ENCODE assay signal across 10 mouse cellular contexts in genomic region chr1:93227303-93227975, GRCm38 (mm10). TPM values are rescaled to one million over a fixed set of nuclear protein-coding genes. Genes with fewer than 3 reads are reported as not detected.
DNase-seq lines count a peak whose midpoint lies in the region; ATAC-seq and TF ChIP-seq lines count a peak whose summit lies in the region.
"Had no signal": no experiment of that assay in that cellular context is flagged by ENCODE, and none has a peak within 500 bp of the region (broad histone marks: within the 10 kb centered on the region; RNA-seq: fewer than 3 reads in every experiment).

No protein-coding gene starts in this region.

- no peaks in the 10 kb centered on the region; the same call in 1 of the 2 replicates for H3K27me3 ChIP-seq in forebrain, embryonic 16.5 days (replicated peaks; ENCODE audit: control insufficient read depth, insufficient read depth, low read length)
- no peaks in the 10 kb centered on the region for H3K27me3 ChIP-seq in midbrain, postnatal 0 days (ENCODE audit: insufficient read depth, low read length)

- ATAC-seq in forebrain, embryonic 16.5 days: peak; percentile 71
- peak; percentile 44; the same call in 1 of the 2 replicates for ATAC-seq in midbrain, postnatal 0 days (ENCODE audit: low FRiP score)

- peak; percentile 56 for DNase-seq in layer of hippocampus, adult 9-11 months
- DNase-seq in layer of hippocampus, postnatal 25 days (ENCODE audit: extremely low spot score in 1 of 2, low spot score in 1 of 2): no peak
- peak; percentile 72 for DNase-seq in midbrain, postnatal 0 days (ENCODE audit: low spot score)
- DNase-seq in urinary bladder, postnatal 36 days (ENCODE audit: low spot score in 2 of 2): no peak
- no peak for DNase-seq in spleen, postnatal 10 days (ENCODE audit: low spot score in 2 of 2)
- no peak for DNase-seq in right cerebral cortex, adult 18-20 months
- DNase-seq: heart, postnatal 4 days had no signal

- no peak overlapping the region for H3K9ac ChIP-seq in forebrain, embryonic 16.5 days (replicated peaks; ENCODE audit: low read depth, low read length)
- H3K9ac ChIP-seq in midbrain, postnatal 0 days (replicated peaks; ENCODE audit: low read length, poor library complexity, severe bottlenecking): no peak overlapping the region
- H3K9ac ChIP-seq: liver, embryonic 15.5 days had no signal

- no peak overlapping the region for H3K4me3 ChIP-seq in bone marrow, adult 2 months (replicated peaks; ENCODE audit: control insufficient read depth, low read depth, low read length)
- H3K4me3 ChIP-seq in forebrain, embryonic 16.5 days (replicated peaks; ENCODE audit: low read length): no peak overlapping the region
- no peak overlapping the region for H3K4me3 ChIP-seq in midbrain, postnatal 0 days (ENCODE audit: low read depth, low read length)
- H3K4me3 ChIP-seq: liver, embryonic 15.5 days had no signal

- TF ChIP-seq POLR2A in bone marrow, adult 2 months (IDR thresholded peaks at IDR 0.05; ENCODE audit: borderline replicate concordance, control insufficient read depth, low read depth, low read length): no peak

- 0 out of 2 replicates have a peak, but pooled peaks have one; percentile 2 for TF ChIP-seq CTCF in bone marrow, adult 2 months (IDR thresholded peaks at IDR 0.05; ENCODE audit: control insufficient read depth, insufficient read depth, low read length)
- no peak for TF ChIP-seq CTCF in midbrain, postnatal 0 days (IDR thresholded peaks at IDR 0.05)

- H3K27ac ChIP-seq in bone marrow, adult 2 months (ENCODE audit: control insufficient read depth, insufficient read depth, low read depth, low read length, poor library complexity): no peak overlapping the region
- 0 out of 2 replicates have a peak overlapping the region, but pooled peaks have one; percentile 20 for H3K27ac ChIP-seq in forebrain, embryonic 16.5 days (ENCODE audit: low read length)
- no peak overlapping the region for H3K27ac ChIP-seq in midbrain, postnatal 0 days (ENCODE audit: low read depth, low read length)
- H3K27ac ChIP-seq: liver, embryonic 15.5 days had no signal

- no peaks in the 10 kb centered on the region for H3K9me3 ChIP-seq in forebrain, embryonic 16.5 days (ENCODE audit: control insufficient read depth, low read length)
- no peaks in the 10 kb centered on the region for H3K9me3 ChIP-seq in midbrain, postnatal 0 days (ENCODE audit: low read length)
- H3K9me3 ChIP-seq: liver, embryonic 15.5 days had no signal

- H3K4me1 ChIP-seq in bone marrow, adult 2 months (ENCODE audit: control insufficient read depth, insufficient read depth, low read length): no peaks in the 10 kb centered on the region
- peaks cover 5% of the 10 kb centered on the region; the same call in 1 of the 2 replicates for H3K4me1 ChIP-seq in forebrain, embryonic 16.5 days (replicated peaks; ENCODE audit: control insufficient read depth, insufficient read depth, low read length)
- 0 out of 2 replicates have a peak, but pooled peaks cover 3% of the 10 kb centered on the region for H3K4me1 ChIP-seq in midbrain, postnatal 0 days (ENCODE audit: insufficient read depth, low read length)
- H3K4me1 ChIP-seq: liver, embryonic 15.5 days had no signal

- WGBS in bone marrow, adult 2 months: 75% methylated on average over 7 of the region's 7 CpGs
- 67% methylated on average over 7 of the region's 7 CpGs for WGBS in forebrain, embryonic 16.5 days
- 69% methylated on average over 7 of the region's 7 CpGs for WGBS in midbrain, postnatal 0 days

- no peak overlapping the region for H3K4me2 ChIP-seq in forebrain, embryonic 16.5 days (ENCODE audit: low read length)
- H3K4me2 ChIP-seq in midbrain, postnatal 0 days (ENCODE audit: low read depth, low read length, poor library complexity, severe bottlenecking): no peak overlapping the region
- H3K4me2 ChIP-seq: liver, embryonic 15.5 days had no signal

- H3K36me3 ChIP-seq in forebrain, embryonic 16.5 days (ENCODE audit: control insufficient read depth, insufficient read depth): no peaks in the 10 kb centered on the region
- no peaks in the 10 kb centered on the region for H3K36me3 ChIP-seq in midbrain, postnatal 0 days (ENCODE audit: insufficient read depth, low read length)
- H3K36me3 ChIP-seq: liver, embryonic 15.5 days had no signal

RNA-seq across cellular contexts. Expression of gene Sned1, which starts 8.2 kb away (rescaled TPM):
- 1 to 10 TPM; 3.8 to 8.1 TPM for total RNA-seq in layer of hippocampus, postnatal 25 days (2021)
- polyA plus RNA-seq in bone marrow, adult 2 months (2011; ENCODE audit: insufficient read depth, insufficient read length, low replicate concordance, missing spikeins): 2.9 and 4.7 TPM in 2 replicates
- polyA plus RNA-seq in forebrain, embryonic 16.5 days (2015; fragmentation: Nextera tagmentation; extraction: Ambion mirVana): 4.2 and 5.5 TPM in 2 replicates
- 19.9 and 24.4 TPM in 2 replicates for total RNA-seq in midbrain, postnatal 0 days (2014; rRNA removed)
- 4.7 and 5.1 TPM in 2 replicates for polyA plus RNA-seq in midbrain, postnatal 0 days (2015; fragmentation: Nextera tagmentation; extraction: Ambion mirVana)

RNA-seq across cellular contexts. Expression of gene Crocc2, which starts 58.9 kb away (rescaled TPM):
- total RNA-seq in layer of hippocampus, postnatal 25 days (2021): under 1 TPM; 0.17 to 0.35 TPM
- polyA plus RNA-seq in bone marrow, adult 2 months (2011; ENCODE audit: insufficient read depth, insufficient read length, low replicate concordance, missing spikeins): not detected in 2 replicates
- 0.30 and 0.31 TPM in 2 replicates for polyA plus RNA-seq in forebrain, embryonic 16.5 days (2015; fragmentation: Nextera tagmentation; extraction: Ambion mirVana)
- 1.2 and 1.4 TPM in 2 replicates for total RNA-seq in midbrain, postnatal 0 days (2014; rRNA removed)
- polyA plus RNA-seq in midbrain, postnatal 0 days (2015; fragmentation: Nextera tagmentation; extraction: Ambion mirVana): 0.54 and 0.84 TPM in 2 replicates
- polyA plus RNA-seq: liver, embryonic 15.5 days had no signal

Comparison
In these comparisons a context has a peak if more than half of its experiments do, and no peak if none do; other contexts are left out.
1. DNase-seq: peak in layer of hippocampus, adult 9-11 months (single experiment) and midbrain, postnatal 0 days (single experiment); none in layer of hippocampus, postnatal 25 days (0 of 2), urinary bladder, postnatal 36 days (0 of 2), spleen, postnatal 10 days (0 of 2) and right cerebral cortex, adult 18-20 months (single experiment).